ENCODE assay signal across 9 mouse cellular contexts in the genomic region with DNA sequence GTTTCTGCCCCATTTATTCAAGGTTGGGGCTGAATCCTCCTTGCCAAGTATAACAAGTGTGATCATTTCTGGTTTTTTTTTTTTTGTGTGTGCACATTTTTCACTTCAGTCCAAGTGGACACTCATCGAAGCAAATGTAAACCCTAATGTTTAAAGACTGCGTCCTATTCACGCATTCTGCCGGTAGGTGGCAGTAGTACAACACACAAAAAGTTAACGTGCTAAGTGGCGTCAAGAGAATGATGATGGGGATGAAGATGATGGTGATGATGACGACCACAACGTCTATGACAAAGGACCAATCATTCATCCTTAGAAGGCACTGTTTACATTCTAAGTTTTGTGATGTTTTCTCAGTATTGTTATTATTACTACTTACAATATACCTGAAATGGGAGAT.
DNase-seq lines count a peak whose midpoint lies in the region; ATAC-seq and TF ChIP-seq lines count a peak whose summit lies in the region.
"Had no signal": no experiment of that assay in that cellular context is flagged by ENCODE, and none has a peak within 500 bp of the region (broad histone marks: within the 10 kb centered on the region; RNA-seq: fewer than 3 reads in every experiment).

No protein-coding gene starts in this region.

- H3K36me3 ChIP-seq in forebrain, embryonic 15.5 days = no peaks in the 10 kb centered on the region
- H3K36me3 ChIP-seq: hindbrain, embryonic 15.5 days had no signal

- WGBS in forebrain, embryonic 15.5 days = 6% methylated on average over 8 of the region's 8 CpGs

- H3K9me3 ChIP-seq in forebrain, embryonic 15.5 days = no peaks in the 10 kb centered on the region
- H3K9me3 ChIP-seq: hindbrain, embryonic 15.5 days had no signal

- no peak overlapping the region for H3K9ac ChIP-seq in forebrain, embryonic 15.5 days (replicated peaks)
- H3K9ac ChIP-seq: hindbrain, embryonic 15.5 days had no signal

- TF ChIP-seq CTCF in brain, embryonic 14.5 days (IDR thresholded peaks at IDR 0.05; ENCODE audit: borderline replicate concordance, extremely low read depth, insufficient read depth, insufficient read length) = peak; percentile 77; the same call in 1 of the 2 replicates

- peak; percentile 34 to 45 for DNase-seq in adrenal gland, adult 18-20 months (ENCODE audit: low spot score in 2 of 2)
- no peak for DNase-seq in adrenal gland, adult 8-10 months
- peak; percentile 35 for DNase-seq in 3T3-L1 (ENCODE audit: low read depth, low spot score)
- peak; percentile 83 for DNase-seq in brain, embryonic 14.5 days (ENCODE audit: low read depth)
- peak; percentile 28 for DNase-seq in left cerebral cortex, adult 11 months (ENCODE audit: low spot score)
- DNase-seq in naive thymus-derived CD4-positive, alpha-beta T cell, adult 2 months (ENCODE audit: low read depth) = peak; percentile 35
- DNase-seq in T-cell, adult 2 months (ENCODE audit: low spot score) = no peak

- H3K4me1 ChIP-seq in forebrain, embryonic 15.5 days = no peaks in the 10 kb centered on the region
- H3K4me1 ChIP-seq: hindbrain, embryonic 15.5 days had no signal

- no peak for TF ChIP-seq POLR2A in brain, embryonic 14.5 days (IDR thresholded peaks at IDR 0.05; ENCODE audit: borderline replicate concordance, extremely low read depth, insufficient read depth, insufficient read length, poor library complexity, severe bottlenecking)

- H3K4me3 ChIP-seq in forebrain, embryonic 15.5 days = no peak overlapping the region
- H3K4me3 ChIP-seq: hindbrain, embryonic 15.5 days had no signal

- ATAC-seq in forebrain, embryonic 15.5 days (replicated peaks) = peak; percentile 26; the same call in 1 of the 2 replicates

- H3K27ac ChIP-seq in forebrain, embryonic 15.5 days (replicated peaks) = no peak overlapping the region
- H3K27ac ChIP-seq: hindbrain, embryonic 15.5 days had no signal

- no peak overlapping the region for H3K4me2 ChIP-seq in forebrain, embryonic 15.5 days (replicated peaks)
- H3K4me2 ChIP-seq: hindbrain, embryonic 15.5 days had no signal

- H3K27me3 ChIP-seq in forebrain, embryonic 15.5 days = no peaks in the 10 kb centered on the region

Comparison
In these comparisons a context has a peak if more than half of its experiments do, and no peak if none do; other contexts are left out.
1. DNase-seq: peak in adrenal gland, adult 18-20 months (2 of 2), 3T3-L1 (single experiment), brain, embryonic 14.5 days (single experiment), left cerebral cortex, adult 11 months (single experiment) and naive thymus-derived CD4-positive, alpha-beta T cell, adult 2 months (single experiment); none in adrenal gland, adult 8-10 months (single experiment) and T-cell, adult 2 months (single experiment).